Mouse (Mus musculus) forebrain, embryonic 12.5 days (tissue): Measurements from ENCODE around the gene Zfp385a. TPM values are rescaled to one million over a fixed set of nuclear protein-coding genes. Genes with fewer than 3 reads are reported as not detected.

Experiments used
- ATAC-seq: fragments of 200-750 bp; cut with Nextera tagmentation; 2 replicates; pipeline ENCODE4 v1.8.0; 2017; ENCODE audit warnings: moderate TSS enrichment; ENCODE audit not compliant: low FRiP score
- H3K27ac ChIP-seq: fragments of 300-500 bp; sonication (generic); 2 replicates; pipeline ENCODE4 v1.5.1; 2016; ENCODE audit warnings: mild to moderate bottlenecking
- H3K27me3 ChIP-seq: fragments of 300-500 bp; sonication (generic); 2 replicates; pipeline ENCODE4 v1.6.1; 2016; ENCODE audit warnings: mild to moderate bottlenecking
- H3K36me3 ChIP-seq: fragments of 300-500 bp; sonication (generic); replicated peaks from 2 replicates; pipeline ENCODE4 v1.6.1; 2016; ENCODE audit warnings: mild to moderate bottlenecking
- H3K4me1 ChIP-seq: fragments of 300-500 bp; sonication (generic); 2 replicates; pipeline ENCODE4 v1.6.1; 2016
- H3K4me2 ChIP-seq: fragments of 300-500 bp; sonication (generic); 2 replicates; pipeline ENCODE4 v1.6.1; 2016; ENCODE audit warnings: mild to moderate bottlenecking, moderate library complexity
- H3K4me3 ChIP-seq: fragments of 300-500 bp; sonication (generic); replicated peaks from 2 replicates; pipeline ENCODE4 v1.5.1; 2016; ENCODE audit warnings: mild to moderate bottlenecking
- H3K9ac ChIP-seq: fragments of 300-500 bp; sonication (generic); 2 replicates; pipeline ENCODE4 v1.6.1; 2016; ENCODE audit warnings: mild to moderate bottlenecking
- H3K9me3 ChIP-seq: fragments of 300-500 bp; sonication (generic); 2 replicates; pipeline ENCODE4 v1.6.1; 2016
- WGBS: fragments of 180-500 bp; shearing (Covaris S2); methylation state at CpG from one replicate; pipeline ENCODE4 v1.1.7; 2016; 5-methylcytosine and 5-hydroxymethylcytosine counted together
- polyA plus RNA-seq: library from polyadenylated mRNA; unstranded; fragments of >200 nt; fragmentation: Nextera tagmentation; extraction: Ambion mirVana; gene quantifications from 2 replicates; pipeline ENCODE4 v1.2.1, GENCODE M21; 2016

The Zfp385a gene
- polyA plus RNA-seq, result 16.1 and 16.8 TPM in 2 replicates

DNA sequence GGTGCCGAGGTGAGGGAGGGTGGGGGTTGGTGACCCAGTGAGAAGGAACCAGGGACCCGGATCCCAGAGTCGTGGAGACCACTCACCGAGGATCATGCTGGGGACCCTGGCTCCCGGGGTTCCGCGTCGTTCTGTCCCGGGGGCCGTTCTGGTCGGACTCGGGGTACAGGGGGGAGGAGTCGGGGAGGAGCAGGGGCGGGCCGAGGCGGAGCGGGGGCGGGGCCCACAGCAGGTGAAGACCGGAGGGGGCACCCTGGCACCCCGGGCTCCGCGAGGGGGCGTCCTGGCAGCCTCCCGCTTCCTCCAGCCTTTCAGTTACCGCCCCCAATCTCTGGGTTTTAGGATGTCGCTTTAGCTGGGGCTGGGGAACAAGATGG lies at the start of gene Zfp385a:
Gene Zfp385a (minus strand): TSS at position 133 of the 377 bp plus-strand sequence.
- Histone ChIP-seq H3K4me2 (peak within 1 kb of the TSS; percentile 91), H3K27ac (no peak within 1 kb of the TSS), H3K9ac (peak within 1 kb of the TSS; percentile 59), H3K27me3 (peaks cover 62% of the 10 kb centered on the region), H3K4me3 (peak within 1 kb of the TSS; percentile 58), H3K36me3 (peaks cover 8% of the 10 kb centered on the region; the same call in 1 of the 2 replicates), H3K9me3 (no peaks in the 10 kb centered on the region), H3K4me1 (peaks cover 54% of the 10 kb centered on the region)
- under 1% methylated on average over 25 of the region's 26 CpGs for WGBS
- ATAC-seq, result peak; percentile 65

DNA sequence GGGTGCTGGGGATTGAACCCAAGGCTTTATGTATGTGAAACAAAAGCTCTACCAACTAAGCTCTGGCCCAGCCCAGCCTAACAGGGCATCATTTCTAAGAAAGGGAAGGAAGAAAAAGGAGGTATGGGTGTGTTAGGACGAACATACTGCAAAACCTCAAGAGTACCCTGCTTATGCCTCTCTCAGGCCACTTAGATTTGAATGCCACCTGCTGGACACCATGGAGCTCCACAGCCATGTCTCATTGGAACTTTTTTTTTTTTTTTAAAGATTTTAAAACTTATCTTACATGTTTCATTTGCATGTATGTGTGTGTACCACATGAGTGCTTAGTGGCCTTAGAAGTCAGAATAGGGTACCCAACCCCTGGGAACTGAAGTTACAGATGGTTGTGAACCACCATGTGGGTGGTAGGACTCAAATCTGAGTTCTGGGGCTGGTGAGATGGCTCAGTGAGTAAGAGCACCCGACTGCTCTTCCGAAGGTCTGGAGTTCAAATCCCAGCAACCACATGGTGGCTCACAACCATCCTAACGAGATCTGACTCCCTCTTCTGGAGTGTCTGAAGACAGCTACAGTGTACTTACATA lies 48.8 kb upstream of the Zfp385a start:
- ATAC-seq, result no peak
- Histone ChIP-seq H3K4me1 (no peaks in the 10 kb centered on the region), H3K4me3 (no peak overlapping the region), H3K9ac (no peak overlapping the region), H3K4me2 (no peak overlapping the region), H3K36me3 (no peaks in the 10 kb centered on the region), H3K27me3 (no peaks in the 10 kb centered on the region), H3K9me3 (no peaks in the 10 kb centered on the region), H3K27ac (no peak overlapping the region)
- WGBS, result 57% methylated on average over 4 of the region's 4 CpGs

DNA sequence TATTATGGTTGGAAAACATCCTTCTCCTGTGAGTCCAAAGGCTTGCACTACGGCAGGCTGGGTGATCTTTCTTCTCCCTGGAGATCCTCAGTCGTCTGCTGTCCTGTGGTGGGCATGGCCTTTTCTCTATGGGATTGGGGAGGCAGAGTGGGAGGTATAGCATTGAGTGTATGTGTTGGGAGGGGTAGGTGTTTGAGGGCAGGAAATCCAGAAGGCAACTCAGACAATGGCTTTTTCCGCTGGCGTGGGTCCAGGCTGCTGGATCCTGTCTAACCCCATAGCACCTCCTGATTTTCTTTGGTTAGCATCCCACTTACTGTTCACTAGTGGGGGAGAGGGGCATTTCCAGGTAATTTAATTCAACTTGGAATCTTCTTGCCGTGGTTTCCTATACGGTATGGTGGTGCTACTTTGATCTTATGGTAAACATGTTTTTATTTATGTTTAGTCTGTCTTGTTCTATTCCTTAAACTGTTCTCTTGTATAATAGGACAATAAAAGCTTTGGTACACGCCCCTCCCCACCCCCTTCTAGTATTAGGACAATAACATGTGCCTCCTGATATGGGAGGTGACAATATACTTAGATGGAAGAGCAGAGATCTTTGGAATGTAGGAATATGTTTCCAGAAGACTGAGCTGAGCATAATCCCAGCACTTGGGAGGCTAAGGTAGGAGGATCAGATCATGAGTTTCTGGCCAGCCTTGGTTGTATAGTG lies 44.0 kb upstream of the Zfp385a start:
- ATAC-seq, result no peak
- no peak overlapping the region for H3K9ac ChIP-seq
- WGBS, result 67% methylated on average over 7 of the region's 7 CpGs

DNA sequence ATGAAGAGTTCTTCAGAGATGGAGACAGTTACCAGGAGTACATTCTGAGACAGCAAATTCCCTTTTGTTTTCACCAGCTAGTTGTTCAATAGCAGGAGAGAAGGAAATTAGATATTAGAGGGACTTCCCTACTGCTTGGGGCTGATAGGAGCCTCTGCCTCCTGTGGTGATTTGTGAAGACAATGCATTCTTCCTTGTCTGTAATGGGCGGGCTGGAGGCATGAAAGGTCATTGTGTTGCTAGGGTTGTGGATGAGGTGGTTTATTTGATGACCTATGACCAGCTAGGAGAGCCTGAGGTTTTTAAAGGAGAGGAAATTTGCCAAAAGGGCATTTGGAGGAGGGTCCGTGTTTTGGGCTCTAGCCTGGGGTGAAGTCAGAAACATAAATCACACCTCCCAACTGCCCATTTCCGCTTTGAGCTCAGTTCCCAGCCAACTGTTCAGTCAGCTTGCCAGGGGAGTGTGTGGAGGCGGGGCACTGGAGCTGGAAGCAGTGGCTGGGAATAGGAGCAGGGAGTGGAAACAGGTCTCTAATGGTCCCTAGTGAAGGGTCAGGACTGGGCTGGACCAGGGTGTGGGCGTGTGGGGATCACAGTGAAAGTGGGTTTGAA lies 43.0 kb upstream of the Zfp385a start:
- Histone ChIP-seq H3K4me2 (no peak overlapping the region), H3K4me3 (no peak overlapping the region), H3K9ac (no peak overlapping the region), H3K36me3 (no peaks in the 10 kb centered on the region), H3K27ac (no peak overlapping the region), H3K27me3 (no peaks in the 10 kb centered on the region), H3K9me3 (no peaks in the 10 kb centered on the region), H3K4me1 (no peaks in the 10 kb centered on the region; the same call in 1 of the 2 replicates)
- 38% methylated on average over 5 of the region's 5 CpGs for WGBS
- no peak for ATAC-seq

More for the DNA sequence above, 44.0 kb upstream of the Zfp385a start:
- H3K27me3 ChIP-seq, result no peaks in the 10 kb centered on the region
- H3K27ac ChIP-seq, result no peak overlapping the region
- H3K36me3 ChIP-seq, result no peaks in the 10 kb centered on the region
- no peaks in the 10 kb centered on the region for H3K9me3 ChIP-seq
- no peak overlapping the region for H3K4me3 ChIP-seq
- H3K4me2 ChIP-seq, result no peak overlapping the region
- H3K4me1 ChIP-seq, result no peaks in the 10 kb centered on the region; the same call in 1 of the 2 replicates

DNA sequence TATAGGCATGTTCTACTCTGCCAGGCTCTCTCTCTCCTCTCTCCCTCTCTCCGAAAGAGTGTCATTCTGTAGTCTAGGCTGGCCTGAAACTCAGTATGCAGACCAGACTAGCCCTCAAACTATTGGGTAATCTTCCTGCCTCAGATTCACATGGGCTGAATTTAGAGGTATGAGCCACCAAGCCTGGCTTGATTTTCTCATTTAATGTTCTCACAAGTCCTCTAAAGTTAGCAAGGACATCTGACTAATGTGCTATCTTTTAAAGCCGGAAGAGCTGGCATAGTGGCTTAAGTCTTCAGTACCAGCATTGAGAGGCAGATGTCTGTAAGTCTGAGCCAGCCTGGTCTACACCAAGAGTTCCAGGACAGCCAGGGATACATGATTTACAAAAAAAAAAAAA lies 42.2 kb upstream of the Zfp385a start:
- Histone ChIP-seq H3K36me3 (no peaks in the 10 kb centered on the region), H3K4me2 (no peak overlapping the region), H3K9me3 (no peaks in the 10 kb centered on the region), H3K4me3 (no peak overlapping the region), H3K27ac (no peak overlapping the region), H3K27me3 (no peaks in the 10 kb centered on the region), H3K9ac (no peak overlapping the region), H3K4me1 (no peaks in the 10 kb centered on the region; the same call in 1 of the 2 replicates)
- 90% methylated on average over 2 of the region's 2 CpGs for WGBS
- ATAC-seq, result no peak

DNA sequence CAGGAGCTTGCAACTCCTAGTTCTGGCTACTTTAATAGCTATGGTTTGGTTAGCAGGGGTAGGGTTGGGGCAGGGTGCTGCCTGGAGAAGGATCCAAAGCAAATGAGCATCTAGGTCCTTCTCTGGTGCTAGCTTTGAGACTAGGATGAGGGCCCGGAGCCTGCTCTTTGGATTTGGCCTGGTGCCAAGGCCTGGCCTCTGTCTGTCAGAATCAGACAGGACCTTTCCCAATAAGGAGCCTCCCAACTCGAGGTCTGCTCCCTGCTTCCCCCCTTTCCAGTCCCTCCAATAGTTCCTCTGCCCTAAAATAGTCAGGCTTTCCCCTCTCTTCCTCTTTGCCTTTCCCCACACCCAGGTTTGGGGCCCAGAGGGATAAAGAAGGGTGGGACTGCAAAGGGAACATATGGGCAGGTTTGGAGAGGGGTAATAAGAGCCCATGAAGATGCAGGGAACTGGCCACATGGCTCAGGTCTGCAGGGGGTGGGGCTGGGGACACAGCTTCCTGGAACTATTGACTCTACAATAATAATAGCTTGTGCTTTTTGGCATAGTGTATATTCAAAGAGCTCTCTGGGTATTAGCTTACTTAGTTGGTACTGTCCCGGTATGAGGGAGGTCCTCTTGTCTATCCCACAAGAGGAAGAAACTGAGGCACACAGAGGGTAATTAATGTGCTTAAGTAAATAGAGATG lies 38.9 kb upstream of the Zfp385a start:
- H3K4me3 ChIP-seq, result no peak overlapping the region
- no peak overlapping the region for H3K27ac ChIP-seq
- no peaks in the 10 kb centered on the region for H3K36me3 ChIP-seq
- H3K9me3 ChIP-seq, result no peaks in the 10 kb centered on the region
- H3K9ac ChIP-seq, result no peak overlapping the region
- no peak for ATAC-seq
- 56% methylated on average over 3 of the region's 3 CpGs for WGBS
- H3K4me2 ChIP-seq, result no peak overlapping the region
- no peaks in the 10 kb centered on the region for H3K27me3 ChIP-seq
- no peaks in the 10 kb centered on the region; the same call in none of the 2 replicates for H3K4me1 ChIP-seq

DNA sequence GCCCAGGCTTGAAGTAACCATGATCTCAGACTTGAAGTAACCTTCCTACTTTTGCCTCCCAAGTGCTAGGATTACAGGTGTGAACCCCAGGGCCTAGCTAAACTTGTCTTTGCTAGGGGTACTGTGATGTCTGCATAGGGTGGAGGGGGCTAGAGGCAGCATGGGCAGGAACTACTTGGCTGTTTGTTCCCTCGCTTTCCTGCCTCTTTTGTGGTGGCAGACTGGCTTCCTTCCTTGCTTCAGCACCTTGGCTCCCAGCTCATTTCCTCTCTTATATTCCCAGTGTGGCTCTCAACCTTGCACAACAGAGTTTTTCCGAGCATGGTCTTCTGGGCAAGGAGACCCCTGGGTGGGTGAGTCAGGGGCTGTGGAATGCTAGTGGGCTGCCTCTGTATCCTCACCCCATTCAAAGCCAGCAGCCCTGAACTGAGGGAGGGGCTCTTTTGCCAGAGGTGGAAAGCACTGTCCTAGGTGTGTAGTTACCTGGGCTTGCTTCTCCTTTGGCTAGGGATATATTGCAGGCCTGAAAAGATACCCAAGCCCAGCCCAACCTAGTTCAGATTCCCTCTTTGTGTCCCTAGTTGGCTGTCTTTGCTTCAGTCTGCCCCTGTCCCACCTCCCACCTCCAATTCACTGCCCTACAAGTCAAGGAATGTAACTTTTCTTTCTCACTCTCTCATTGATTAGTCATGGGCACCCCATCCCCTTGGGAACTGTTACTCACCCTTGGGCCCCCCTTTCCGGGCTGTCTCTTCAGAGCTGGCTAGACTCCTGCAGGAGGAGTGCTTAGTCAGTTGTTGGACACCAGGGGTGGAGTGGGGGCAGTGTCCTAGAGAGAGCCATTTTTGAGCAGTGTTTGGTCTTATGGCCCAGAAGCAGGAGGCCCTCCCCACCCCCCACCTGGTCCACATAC lies 38.1 kb upstream of the Zfp385a start:
- Histone ChIP-seq H3K9me3 (no peaks in the 10 kb centered on the region), H3K9ac (no peak overlapping the region), H3K27me3 (no peaks in the 10 kb centered on the region), H3K4me1 (no peaks in the 10 kb centered on the region; the same call in none of the 2 replicates), H3K4me2 (no peak overlapping the region), H3K27ac (no peak overlapping the region), H3K4me3 (no peak overlapping the region), H3K36me3 (no peaks in the 10 kb centered on the region)
- 72% methylated on average over 3 of the region's 3 CpGs for WGBS
- ATAC-seq, result no peak

DNA sequence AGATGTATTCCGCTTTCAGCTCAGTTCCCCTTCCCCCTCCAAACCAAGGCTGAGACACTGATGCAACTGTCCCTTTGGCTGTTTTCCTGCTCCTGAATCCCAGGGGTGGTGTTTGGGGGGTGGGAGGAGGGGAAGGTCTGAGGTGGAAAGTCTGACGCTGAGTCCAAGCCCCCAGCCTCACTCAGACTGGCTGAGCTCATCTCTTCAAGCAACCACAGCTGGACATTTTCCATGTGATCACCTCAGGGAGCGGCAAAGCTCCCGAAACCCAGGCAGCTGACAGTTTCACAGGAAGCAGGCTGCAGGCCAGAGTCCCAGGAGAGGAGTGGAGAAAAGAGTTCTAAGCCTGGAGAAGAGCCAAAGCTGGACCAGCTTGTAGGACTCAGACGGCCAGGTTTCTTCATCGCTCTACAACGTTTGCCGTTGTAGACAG lies 37.0 kb upstream of the Zfp385a start:
- Histone ChIP-seq H3K4me2 (no peak overlapping the region), H3K9me3 (no peaks in the 10 kb centered on the region), H3K36me3 (no peaks in the 10 kb centered on the region), H3K9ac (no peak overlapping the region), H3K27me3 (no peaks in the 10 kb centered on the region), H3K27ac (no peak overlapping the region), H3K4me3 (no peak overlapping the region), H3K4me1 (no peaks in the 10 kb centered on the region; the same call in 1 of the 2 replicates)
- WGBS, result 76% methylated on average over 8 of the region's 8 CpGs
- no peak for ATAC-seq

DNA sequence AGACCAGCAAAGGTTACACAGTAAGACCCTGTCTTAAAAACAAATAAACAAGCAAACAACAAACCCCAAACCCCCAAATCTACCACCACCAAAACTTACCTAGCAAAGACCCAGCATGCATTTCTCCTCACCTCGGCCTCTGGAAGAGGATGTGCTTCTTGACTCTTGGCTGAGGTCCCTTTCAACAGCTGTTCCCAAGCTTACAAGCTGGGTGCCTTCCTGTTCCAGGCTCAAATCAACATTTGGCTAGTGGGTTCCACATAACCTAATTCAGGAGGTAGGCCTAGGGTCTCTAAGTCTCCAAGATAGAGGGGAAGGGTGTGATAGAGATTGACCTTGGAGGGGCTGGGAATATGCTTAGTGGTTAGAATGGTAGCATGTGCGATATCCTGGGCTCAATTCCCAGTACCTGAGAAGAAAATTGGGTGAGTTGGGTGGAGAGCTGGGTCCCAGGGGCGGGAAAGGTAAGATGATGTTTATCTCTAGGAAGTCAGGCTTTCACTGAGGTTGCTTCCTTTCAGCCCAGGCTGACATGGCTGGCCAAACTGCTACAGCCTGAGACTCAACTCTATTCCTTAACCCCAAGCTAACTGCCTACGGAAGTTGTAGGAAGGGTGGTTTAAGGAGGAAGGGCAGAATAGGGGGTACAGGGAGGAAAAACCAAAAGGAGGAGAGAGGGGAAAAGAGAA lies 35.4 kb upstream of the Zfp385a start:
- 86% methylated on average over 4 of the region's 4 CpGs for WGBS
- no peaks in the 10 kb centered on the region; the same call in 1 of the 2 replicates for H3K4me1 ChIP-seq
- no peak for ATAC-seq

DNA sequence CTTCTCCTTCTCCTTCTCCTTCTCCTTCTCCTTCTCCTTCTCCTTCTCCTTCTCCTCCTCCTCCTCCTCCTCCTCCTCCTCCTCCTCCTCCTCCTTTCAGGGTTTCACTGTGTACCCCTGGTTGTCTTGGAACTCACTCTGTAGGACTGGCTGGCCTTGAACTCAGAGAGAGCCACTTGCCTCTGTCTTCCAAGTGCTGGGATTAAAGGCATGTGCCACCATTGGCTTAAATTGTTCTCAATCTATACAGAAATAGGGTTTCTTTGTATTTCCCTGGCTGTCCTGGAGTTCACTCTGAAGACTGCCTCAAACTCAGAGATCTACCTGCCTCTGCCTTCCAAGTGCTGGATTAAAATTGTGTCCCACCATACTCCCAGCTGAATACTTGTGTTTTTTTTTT lies 32.6 kb upstream of the Zfp385a start:
- Histone ChIP-seq H3K4me1 (peaks cover under 1% of the 10 kb centered on the region; the same call in 1 of the 2 replicates), H3K9me3 (no peaks in the 10 kb centered on the region), H3K36me3 (no peaks in the 10 kb centered on the region), H3K9ac (no peak overlapping the region), H3K27ac (no peak overlapping the region), H3K4me3 (no peak overlapping the region), H3K27me3 (peaks cover 5% of the 10 kb centered on the region; the same call in 1 of the 2 replicates), H3K4me2 (no peak overlapping the region)
- no peak for ATAC-seq

More for the DNA sequence above, 35.4 kb upstream of the Zfp385a start:
- no peaks in the 10 kb centered on the region for H3K9me3 ChIP-seq
- no peak overlapping the region for H3K27ac ChIP-seq
- H3K36me3 ChIP-seq, result no peaks in the 10 kb centered on the region
- H3K9ac ChIP-seq, result no peak overlapping the region
- H3K27me3 ChIP-seq, result no peaks in the 10 kb centered on the region
- no peak overlapping the region for H3K4me3 ChIP-seq
- H3K4me2 ChIP-seq, result no peak overlapping the region

DNA sequence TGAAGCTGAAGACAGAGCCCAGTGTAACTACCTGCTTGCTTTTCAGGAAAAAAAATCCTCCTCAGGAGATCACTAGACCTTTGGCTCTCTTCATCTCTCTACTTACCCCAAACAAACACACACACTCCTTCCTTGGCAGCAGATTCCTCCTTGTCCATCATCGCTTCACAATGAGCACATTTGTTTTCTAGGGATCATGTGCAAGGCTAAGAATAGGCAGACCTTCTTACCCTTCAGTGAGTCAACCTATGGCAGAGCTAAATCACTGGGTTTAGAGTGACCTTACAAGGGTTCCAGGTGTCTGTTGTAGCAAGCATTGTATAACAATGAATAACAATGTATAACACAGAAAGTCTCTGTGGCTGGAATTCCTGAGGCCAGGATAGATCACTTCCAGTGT lies 31.8 kb upstream of the Zfp385a start:
- no peak for ATAC-seq
- Histone ChIP-seq H3K9ac (no peak overlapping the region), H3K27ac (no peak overlapping the region), H3K4me1 (peaks cover 8% of the 10 kb centered on the region), H3K27me3 (peaks cover 11% of the 10 kb centered on the region; the same call in 1 of the 2 replicates), H3K36me3 (no peaks in the 10 kb centered on the region), H3K4me3 (no peak overlapping the region), H3K9me3 (no peaks in the 10 kb centered on the region), H3K4me2 (no peak overlapping the region)
- 87% methylated on average over 1 of the region's 1 CpGs for WGBS
